Mouse (Mus musculus): ENCODE measurements around the gene R3hdml. TPM values are rescaled to one million over a fixed set of nuclear protein-coding genes. Genes with fewer than 3 reads are reported as not detected.

Gene R3hdml
- polyA plus RNA-seq, 1 experiment from 2014 or later, result not detected

GRCm38 (mm10) chr2:163487360-163487759 lies 4.8 kb upstream of the R3hdml start:
- no peaks in the 10 kb centered on the region for H3K9me3 ChIP-seq (replicated peaks)
- H3K27me3 ChIP-seq (ENCODE audit: low read depth, poor library complexity, severe bottlenecking), result peaks cover 16% of the 10 kb centered on the region
- no peak overlapping the region for H3K4me3 ChIP-seq
- H3K4me1 ChIP-seq, result no peaks in the 10 kb centered on the region
- 92% methylated on average over 3 of the region's 3 CpGs for WGBS
- no peak overlapping the region for H3K27ac ChIP-seq
- DNase-seq (ENCODE audit: low spot score), result no peak
- H3K36me3 ChIP-seq, result no peaks in the 10 kb centered on the region

- H3K27me3 ChIP-seq (ENCODE audit: low read depth, poor library complexity, severe bottlenecking), result 0 out of 2 replicates have a peak, but pooled peaks cover 13% of the 10 kb centered on the region
- DNase-seq (ENCODE audit: low spot score), result no peak
- H3K9me3 ChIP-seq (replicated peaks), result no peaks in the 10 kb centered on the region
- no peak overlapping the region for H3K4me3 ChIP-seq
- H3K36me3 ChIP-seq, result no peaks in the 10 kb centered on the region
- H3K4me1 ChIP-seq, result no peaks in the 10 kb centered on the region
- 60% methylated on average over 5 of the region's 5 CpGs for WGBS
- H3K27ac ChIP-seq, result no peak overlapping the region
These were observed 2.3 kb upstream of the R3hdml start for GRCm38 (mm10) chr2:163489725-163490291.

- Histone ChIP-seq H3K4me1 (no peaks in the 10 kb centered on the region), H3K4me3 (no peak overlapping the region), H3K27me3 (ENCODE audit: low read depth, poor library complexity, severe bottlenecking) (0 out of 2 replicates have a peak, but pooled peaks cover 13% of the 10 kb centered on the region), H3K27ac (no peak overlapping the region), H3K36me3 (no peaks in the 10 kb centered on the region), H3K9me3 (replicated peaks) (no peaks in the 10 kb centered on the region)
- WGBS, result 90% methylated on average over 17 of the region's 17 CpGs
- no peak for DNase-seq (ENCODE audit: low spot score)
These were observed 1.5 kb upstream of the R3hdml start for GRCm38 (mm10) chr2:163490656-163491055.

GRCm38 (mm10) chr2:163491351-163491750 lies 767 bp upstream of the R3hdml start:
- H3K27ac ChIP-seq, result no peak overlapping the region
- H3K4me3 ChIP-seq, result no peak overlapping the region
- H3K36me3 ChIP-seq, result no peaks in the 10 kb centered on the region
- no peak for DNase-seq (ENCODE audit: low spot score)
- 64% methylated on average over 7 of the region's 7 CpGs for WGBS
- H3K9me3 ChIP-seq (replicated peaks), result no peaks in the 10 kb centered on the region
- 0 out of 2 replicates have a peak, but pooled peaks cover 13% of the 10 kb centered on the region for H3K27me3 ChIP-seq (ENCODE audit: low read depth, poor library complexity, severe bottlenecking)
- no peaks in the 10 kb centered on the region for H3K4me1 ChIP-seq

- Histone ChIP-seq H3K4me1 (no peaks in the 10 kb centered on the region), H3K36me3 (no peaks in the 10 kb centered on the region), H3K4me3 (no peak overlapping the region), H3K9me3 (replicated peaks) (no peaks in the 10 kb centered on the region), H3K27me3 (ENCODE audit: low read depth, poor library complexity, severe bottlenecking) (0 out of 2 replicates have a peak, but pooled peaks cover 13% of the 10 kb centered on the region), H3K27ac (no peak overlapping the region)
- DNase-seq (ENCODE audit: low spot score), result no peak
- WGBS, result 39% methylated on average over 5 of the region's 5 CpGs
These were observed 913 bp downstream of the R3hdml start for GRCm38 (mm10) chr2:163493031-163493430.

GRCm38 (mm10) chr2:163493976-163494375 lies 1.9 kb downstream of the R3hdml start:
- no peak for DNase-seq (ENCODE audit: low spot score)
- H3K27ac ChIP-seq, result no peak overlapping the region
- no peak overlapping the region for H3K4me3 ChIP-seq
- H3K27me3 ChIP-seq (ENCODE audit: low read depth, poor library complexity, severe bottlenecking), result 0 out of 2 replicates have a peak, but pooled peaks cover 13% of the 10 kb centered on the region
- no peaks in the 10 kb centered on the region for H3K36me3 ChIP-seq
- no peaks in the 10 kb centered on the region for H3K4me1 ChIP-seq
- WGBS, result 70% methylated on average over 5 of the region's 5 CpGs
- no peaks in the 10 kb centered on the region for H3K9me3 ChIP-seq (replicated peaks)

- no peaks in the 10 kb centered on the region for H3K36me3 ChIP-seq
- no peak overlapping the region for H3K27ac ChIP-seq
- 0 out of 2 replicates have a peak, but pooled peaks cover 13% of the 10 kb centered on the region for H3K27me3 ChIP-seq (ENCODE audit: low read depth, poor library complexity, severe bottlenecking)
- no peak for DNase-seq (ENCODE audit: low spot score)
- no peaks in the 10 kb centered on the region for H3K4me1 ChIP-seq
- H3K9me3 ChIP-seq (replicated peaks), result no peaks in the 10 kb centered on the region
- 44% methylated on average over 6 of the region's 6 CpGs for WGBS
- no peak overlapping the region for H3K4me3 ChIP-seq
These were observed 2.3 kb downstream of the R3hdml start for GRCm38 (mm10) chr2:163494456-163494855.

- H3K27me3 ChIP-seq (ENCODE audit: low read depth, poor library complexity, severe bottlenecking), result no peaks in the 10 kb centered on the region
- no peaks in the 10 kb centered on the region for H3K9me3 ChIP-seq (replicated peaks)
- 94% methylated on average over 2 of the region's 2 CpGs for WGBS
- H3K27ac ChIP-seq, result no peak overlapping the region
- DNase-seq (ENCODE audit: low spot score), result no peak
- no peak overlapping the region for H3K4me3 ChIP-seq
- H3K36me3 ChIP-seq, result no peaks in the 10 kb centered on the region
- H3K4me1 ChIP-seq, result 0 out of 2 replicates have a peak, but pooled peaks cover 2% of the 10 kb centered on the region
These were observed 10.1 kb downstream of the R3hdml start for GRCm38 (mm10) chr2:163502219-163502618.

- H3K4me1 ChIP-seq, result 0 out of 2 replicates have a peak, but pooled peaks cover 2% of the 10 kb centered on the region
- H3K27ac ChIP-seq, result no peak overlapping the region
- no peak for DNase-seq (ENCODE audit: low spot score)
- H3K9me3 ChIP-seq (replicated peaks), result no peaks in the 10 kb centered on the region
- 81% methylated on average over 7 of the region's 7 CpGs for WGBS
- H3K27me3 ChIP-seq (ENCODE audit: low read depth, poor library complexity, severe bottlenecking), result no peaks in the 10 kb centered on the region
- H3K36me3 ChIP-seq, result no peaks in the 10 kb centered on the region
- H3K4me3 ChIP-seq, result no peak overlapping the region
These were observed 11.1 kb downstream of the R3hdml start for GRCm38 (mm10) chr2:163503191-163503590.

- H3K9me3 ChIP-seq (replicated peaks), result no peaks in the 10 kb centered on the region
- no peak for DNase-seq (ENCODE audit: low spot score)
- no peaks in the 10 kb centered on the region for H3K27me3 ChIP-seq (ENCODE audit: low read depth, poor library complexity, severe bottlenecking)
These were observed 14.3 kb downstream of the R3hdml start, which contains the start of gene Hnf4a for GRCm38 (mm10) chr2:163506300-163507004. Gene Hnf4a (plus strand): TSS chr2:163506808.

GRCm38 (mm10) chr2:163525761-163526243 lies 33.7 kb downstream of the R3hdml start:
- Histone ChIP-seq H3K4me1 (no peaks in the 10 kb centered on the region), H3K9me3 (replicated peaks) (no peaks in the 10 kb centered on the region), H3K4me3 (no peak overlapping the region), H3K27me3 (ENCODE audit: low read depth, poor library complexity, severe bottlenecking) (no peaks in the 10 kb centered on the region), H3K27ac (no peak overlapping the region), H3K36me3 (no peaks in the 10 kb centered on the region)
- DNase-seq (ENCODE audit: low spot score), result no peak
- 88% methylated on average over 7 of the region's 7 CpGs for WGBS

More at GRCm38 (mm10) chr2:163506300-163507004, 14.3 kb downstream of the R3hdml start, which contains the start of gene Hnf4a:
- WGBS, result 85% methylated on average over 10 of the region's 10 CpGs
- Histone ChIP-seq H3K27ac (no peak within 1 kb of the TSS), H3K36me3 (no peaks in the 10 kb centered on the region), H3K4me1 (0 out of 2 replicates have a peak, but pooled peaks cover 2% of the 10 kb centered on the region), H3K4me3 (no peak within 1 kb of the TSS)

- WGBS, result 90% methylated on average over 2 of the region's 2 CpGs
These were observed 35.4 kb downstream of the R3hdml start for GRCm38 (mm10) chr2:163527497-163527896.

GRCm38 (mm10) chr2:163530418-163530817 lies 38.3 kb downstream of the R3hdml start:
- Histone ChIP-seq H3K9me3 (replicated peaks) (no peaks in the 10 kb centered on the region), H3K4me3 (no peak overlapping the region), H3K4me1 (peaks cover 5% of the 10 kb centered on the region; the same call in 1 of the 2 replicates), H3K36me3 (no peaks in the 10 kb centered on the region), H3K27ac (no peak overlapping the region), H3K27me3 (ENCODE audit: low read depth, poor library complexity, severe bottlenecking) (peaks cover 8% of the 10 kb centered on the region)
- 62% methylated on average over 8 of the region's 8 CpGs for WGBS
- no peak for DNase-seq (ENCODE audit: low spot score)

More at GRCm38 (mm10) chr2:163527497-163527896, 35.4 kb downstream of the R3hdml start:
- H3K9me3 ChIP-seq (replicated peaks), result no peaks in the 10 kb centered on the region
- 0 out of 2 replicates have a peak, but pooled peaks cover 4% of the 10 kb centered on the region for H3K27me3 ChIP-seq (ENCODE audit: low read depth, poor library complexity, severe bottlenecking)
- no peak for DNase-seq (ENCODE audit: low spot score)
- no peak overlapping the region for H3K27ac ChIP-seq
- no peaks in the 10 kb centered on the region for H3K36me3 ChIP-seq
- no peak overlapping the region for H3K4me3 ChIP-seq
- H3K4me1 ChIP-seq, result no peaks in the 10 kb centered on the region

Measured in limb, embryonic 10.5 days (tissue).